Mouse (Mus musculus): ENCODE measurements around the gene Sfxn3.
A peak's percentile ranks its signal among the peaks of the same experiment; 100 is the strongest.

The Sfxn3 gene

GRCm38 (mm10) chr19:45047935-45048643 is 786 bp downstream of the Sfxn3 start:
- peak; percentile 93 for DNase-seq

- no peak for DNase-seq
Observed at GRCm38 (mm10) chr19:45048644-45049365, 1.5 kb downstream of the Sfxn3 start.

- DNase-seq: no peak
Observed at GRCm38 (mm10) chr19:45049523-45049922, 2.2 kb downstream of the Sfxn3 start.

GRCm38 (mm10) chr19:45053451-45053850 is 6.1 kb downstream of the Sfxn3 start:
- DNase-seq: no peak

DNA sequence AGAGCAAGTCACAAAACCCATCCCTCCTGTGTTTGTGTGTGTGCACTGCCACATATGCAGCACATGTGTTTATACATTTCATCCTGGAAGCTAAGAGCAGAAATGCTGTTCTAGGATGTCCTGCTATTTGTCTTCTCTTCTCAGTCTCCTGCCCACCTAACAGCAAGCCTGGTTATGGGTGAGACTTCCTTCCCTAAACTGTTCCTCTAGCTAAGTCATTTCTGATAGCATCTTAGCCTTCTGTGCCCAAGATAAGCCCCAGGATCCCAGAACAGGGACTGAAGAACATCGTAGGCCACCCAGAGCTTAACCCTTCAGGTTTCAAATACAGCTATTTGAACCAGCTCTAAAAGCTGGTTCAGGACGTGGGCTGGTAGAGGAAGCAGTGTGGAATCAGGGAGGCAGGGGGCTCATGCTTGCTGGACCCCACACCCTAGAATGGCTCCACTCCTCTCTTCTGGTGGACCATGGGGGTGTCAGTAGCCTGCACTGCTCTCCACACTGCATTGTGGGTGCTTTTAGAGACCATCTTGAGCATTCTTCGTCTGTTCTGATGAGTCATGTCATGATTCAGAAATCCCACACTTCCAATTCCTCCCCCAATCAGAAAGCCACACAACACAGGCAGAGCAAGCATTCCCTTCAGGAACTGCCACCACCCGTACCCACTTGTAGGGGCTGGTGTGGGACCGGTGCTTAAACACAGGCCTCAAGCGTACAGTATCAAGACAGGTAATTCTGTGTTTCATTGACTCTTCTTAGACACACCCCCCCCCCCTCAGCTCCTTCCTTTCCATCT is 7.8 kb downstream of the Sfxn3 start:
- peak; percentile 77 for DNase-seq

GRCm38 (mm10) chr19:45056364-45056763 is 9.1 kb downstream of the Sfxn3 start:
- no peak for DNase-seq

- DNase-seq: no peak
Observed at GRCm38 (mm10) chr19:45056908-45057698, 9.8 kb downstream of the Sfxn3 start.

DNA sequence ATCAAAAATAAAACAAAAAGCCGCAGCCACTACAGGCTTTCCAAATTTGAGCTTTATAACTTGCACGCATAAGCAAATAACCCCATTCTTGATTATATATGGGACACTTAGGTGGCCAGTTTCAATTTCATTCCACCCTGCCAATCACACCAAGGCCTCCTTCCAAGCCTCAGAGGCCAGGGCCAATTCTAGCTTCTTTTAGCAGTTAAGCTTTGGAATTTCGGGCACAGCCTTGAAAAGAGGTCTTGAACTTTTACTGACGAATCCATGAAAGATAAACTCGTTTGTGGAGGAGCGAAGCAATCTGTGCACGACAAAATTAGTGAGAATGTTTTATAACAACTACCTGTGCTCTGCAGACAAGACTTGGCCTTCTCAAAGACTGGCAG is 10.4 kb downstream of the Sfxn3 start:
- DNase-seq: no peak

DNA sequence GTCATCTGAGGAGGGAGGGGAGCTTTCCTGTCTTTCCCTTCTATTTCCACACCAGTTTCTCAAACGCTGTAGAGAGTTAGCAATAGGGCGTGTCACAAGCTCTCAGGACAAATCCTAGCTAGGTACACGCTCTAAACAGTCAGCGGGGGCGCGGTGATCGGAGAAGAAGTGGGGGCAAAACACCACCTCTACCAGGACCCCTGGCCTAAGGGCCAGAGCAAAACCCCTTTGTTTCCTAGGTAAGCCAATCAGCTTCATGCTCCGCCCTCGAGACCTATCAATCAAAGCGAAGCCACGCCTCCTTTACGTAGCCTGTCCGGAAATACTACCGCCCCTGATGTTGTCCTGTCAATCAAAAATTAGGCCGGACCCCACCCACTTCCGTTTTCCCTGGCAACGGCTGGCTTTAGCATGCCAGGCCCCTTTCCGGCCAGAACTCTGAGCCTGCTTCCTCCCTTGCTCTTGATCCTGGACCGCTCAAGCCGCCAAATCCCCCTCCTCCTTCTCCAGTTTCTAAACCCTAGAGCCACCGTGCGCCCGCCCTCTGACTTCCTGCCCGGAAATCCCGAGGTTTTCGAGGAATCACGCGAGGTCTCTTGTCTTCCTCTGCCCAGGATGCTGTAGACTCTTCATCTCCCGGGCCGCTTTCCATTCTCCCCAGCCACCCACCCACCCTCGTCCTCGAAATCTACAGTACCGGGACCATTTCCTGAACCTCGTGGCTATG is 11.0 kb downstream of the Sfxn3 start:
- DNase-seq: peak; percentile 93

DNA sequence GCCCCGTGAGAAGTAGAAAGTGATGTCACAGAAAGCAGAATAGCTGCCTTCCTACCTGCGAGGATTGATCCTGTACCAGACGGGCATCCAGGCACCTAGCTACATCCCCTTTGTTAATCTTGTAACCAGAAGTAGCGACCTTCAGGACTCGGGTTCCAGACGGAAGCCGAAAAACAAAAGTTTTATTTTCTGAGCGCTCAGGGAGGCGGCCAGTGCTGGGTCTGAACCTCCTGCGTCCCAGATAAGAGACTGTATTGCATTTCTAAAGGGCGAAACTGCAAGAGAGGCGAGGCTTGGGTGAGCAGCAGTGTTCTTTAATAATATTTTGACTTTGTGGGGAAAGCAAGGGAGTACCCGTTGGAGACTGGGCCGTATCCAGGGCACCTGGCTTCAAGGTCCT is 11.5 kb downstream of the Sfxn3 start:
- DNase-seq: no peak

DNA sequence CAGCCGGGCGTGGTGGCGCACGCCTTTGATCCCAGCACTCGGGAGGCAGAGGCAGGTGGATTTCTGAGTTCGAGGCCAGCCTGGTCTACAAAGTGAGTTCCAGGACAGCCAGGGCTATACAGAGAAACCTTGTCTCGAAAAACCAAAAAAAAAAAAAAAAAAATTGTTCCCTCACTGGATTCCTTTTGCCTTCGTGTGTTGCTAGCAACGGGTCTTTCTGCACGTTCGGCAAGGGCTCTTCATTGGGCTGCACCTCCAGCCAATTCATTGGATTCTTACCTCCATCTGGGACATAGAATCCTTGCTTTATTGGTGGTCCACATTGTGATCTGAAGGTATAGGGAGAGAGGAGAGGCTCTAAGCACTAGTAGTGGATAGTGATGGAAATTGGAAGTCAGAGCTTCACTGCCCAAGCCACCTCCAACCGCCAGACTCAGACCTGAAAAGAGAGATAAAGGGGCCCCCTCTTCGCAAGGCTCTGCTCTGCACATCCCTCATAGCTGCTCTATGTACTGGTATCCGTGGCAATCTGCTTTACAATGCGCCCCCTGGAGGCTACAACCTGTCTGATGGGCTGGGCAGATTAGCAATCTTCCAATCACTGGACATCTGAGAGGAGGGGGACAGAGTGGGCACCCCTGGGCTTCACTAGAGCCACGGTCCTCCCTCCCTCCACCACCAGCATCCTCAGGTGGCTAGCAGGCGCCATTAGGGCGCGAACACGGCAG is 16.4 kb downstream of the Sfxn3 start:
- peak; percentile 49 for DNase-seq

GRCm38 (mm10) chr19:45065226-45065625 is 17.9 kb downstream of the Sfxn3 start:
- DNase-seq: no peak

- no peak for DNase-seq
Observed at GRCm38 (mm10) chr19:45067170-45067569, 19.9 kb downstream of the Sfxn3 start.

DNA sequence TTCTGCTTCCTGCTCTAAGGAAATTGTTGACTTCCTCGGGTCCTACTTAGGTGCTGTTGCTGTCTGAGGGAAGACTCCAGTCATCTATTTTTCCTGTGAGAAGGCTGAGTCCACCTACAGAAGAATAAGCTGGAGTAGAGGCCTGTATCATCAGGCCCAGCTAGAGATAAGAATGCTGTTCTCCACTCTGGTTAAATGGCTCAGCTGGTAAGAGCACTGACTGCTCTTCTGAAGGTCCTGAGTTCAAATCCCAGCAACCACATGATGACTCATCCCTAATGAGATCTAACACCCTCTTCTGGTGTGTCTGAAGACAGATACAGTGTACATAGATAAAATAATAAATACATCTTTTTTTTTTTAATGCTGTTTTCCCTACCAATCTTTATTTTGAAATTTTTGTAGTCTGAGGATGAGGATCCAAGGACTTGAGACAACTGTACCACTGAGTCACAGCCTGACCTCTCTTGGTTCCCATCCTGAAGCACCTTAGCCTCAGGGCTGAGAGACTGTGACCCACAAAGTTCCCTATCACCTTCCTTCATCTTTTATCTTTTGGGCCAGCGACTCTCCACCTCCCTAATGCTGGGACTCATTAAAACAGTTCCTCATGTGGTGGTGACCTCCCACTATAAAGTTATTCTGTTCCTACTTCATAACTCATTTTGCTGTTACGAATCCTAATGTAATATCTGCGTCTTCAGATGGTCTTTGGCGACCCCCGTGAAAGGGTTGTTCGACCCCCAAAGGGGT is 20.6 kb downstream of the Sfxn3 start:
- no peak for DNase-seq

DNA sequence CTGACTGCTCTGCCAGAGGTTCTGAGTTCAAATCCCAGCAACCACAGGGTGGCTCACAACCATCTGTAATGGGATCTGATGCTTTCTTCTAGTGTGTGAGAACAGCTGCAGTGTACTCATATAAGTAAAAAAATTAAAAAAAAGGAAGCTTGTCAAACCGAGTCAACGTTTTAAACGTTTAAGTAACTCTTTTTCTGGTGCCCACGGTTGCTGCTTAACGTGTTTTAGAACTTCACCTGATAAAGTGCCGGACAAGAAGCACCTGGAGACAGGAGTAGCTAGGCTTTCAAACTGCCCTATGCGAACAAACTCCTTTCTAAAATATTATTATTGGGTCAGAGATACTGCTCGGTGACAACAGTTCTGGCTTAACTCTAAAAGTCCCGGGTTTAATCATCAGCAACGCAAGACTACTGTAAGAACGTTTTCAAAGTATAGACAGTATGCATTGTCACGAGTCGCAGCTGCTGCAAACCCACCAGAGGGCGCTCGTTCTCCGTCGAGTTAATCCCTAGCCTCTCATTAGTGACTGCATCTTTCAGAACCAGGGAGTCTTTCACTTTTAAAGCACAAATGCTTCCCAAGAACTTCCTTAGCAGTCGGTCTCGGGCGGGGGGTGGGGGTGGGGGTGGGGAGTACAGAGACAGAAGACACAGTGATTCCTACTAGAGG is 26.7 kb downstream of the Sfxn3 start:
- DNase-seq: peak; percentile 68

GRCm38 (mm10) chr19:45074580-45075322 is 27.4 kb downstream of the Sfxn3 start, which contains the start of gene Kazald1:
Gene Kazald1 (plus strand): TSS chr19:45075241.
- DNase-seq: peak; percentile 94

DNA sequence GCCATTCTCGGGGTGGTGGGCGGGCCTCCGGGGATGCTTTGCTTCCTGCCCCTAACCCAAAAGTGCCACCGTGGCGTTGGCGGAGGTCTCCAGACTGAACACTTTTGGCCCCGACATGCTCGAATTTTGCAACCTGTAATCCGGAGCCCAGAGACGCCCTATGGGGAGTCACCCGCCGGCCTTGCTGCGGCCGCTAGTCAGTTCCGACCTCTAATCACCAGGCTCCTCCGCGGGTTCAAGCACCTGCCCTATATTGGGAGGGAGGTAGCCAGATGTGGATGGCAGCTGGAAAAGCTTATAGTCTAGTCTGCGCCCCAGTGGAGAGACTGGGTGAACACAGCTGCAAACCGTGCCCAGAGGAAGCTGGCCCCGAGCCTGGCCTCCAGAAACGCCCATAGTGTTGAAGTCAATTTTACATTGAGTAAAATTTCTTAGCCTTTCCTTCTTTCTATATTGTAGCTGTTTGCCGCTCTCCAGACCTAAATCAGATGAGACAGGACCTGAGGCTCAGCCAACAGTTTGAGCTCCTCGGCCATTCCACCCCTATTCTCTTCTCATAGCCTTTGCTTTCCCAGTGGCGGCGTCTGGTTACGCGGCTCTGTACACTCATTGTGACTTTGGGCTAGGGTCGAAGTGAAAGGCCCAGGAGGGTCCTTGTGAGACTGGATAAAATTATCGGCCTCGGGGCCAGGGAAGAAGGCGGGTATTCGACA is 28.2 kb downstream of the Sfxn3 start:
- no peak for DNase-seq

DNA sequence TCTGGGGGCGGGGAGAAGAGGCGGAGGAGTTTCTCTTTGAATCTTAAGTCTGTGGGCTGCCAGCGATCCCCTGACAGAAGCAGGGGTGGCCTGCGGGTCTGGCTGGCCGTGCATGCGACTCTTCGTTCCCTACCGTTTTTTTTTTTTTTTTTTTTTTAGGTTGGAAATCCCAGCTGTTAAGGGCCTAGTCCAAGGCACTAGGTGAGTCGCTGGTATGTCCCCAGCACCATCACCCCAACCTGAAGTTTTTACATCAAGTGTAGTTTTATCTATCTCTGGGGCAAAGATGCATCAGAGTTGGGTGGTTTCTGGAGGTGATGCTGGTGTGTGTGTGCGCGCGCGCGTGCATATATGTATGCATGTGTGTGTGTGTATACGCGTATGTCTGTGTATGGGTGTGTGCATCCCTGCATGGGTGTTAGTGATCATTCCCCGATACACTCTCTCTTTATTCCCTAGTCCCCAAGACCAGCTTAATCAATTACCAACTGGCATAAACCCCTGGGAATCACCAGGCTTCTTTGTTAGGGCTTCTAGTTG is 28.8 kb downstream of the Sfxn3 start:
- DNase-seq: no peak

Data from right cerebral cortex, adult 18-20 months (tissue).